28 mouse cellular contexts compared by ENCODE assay signal in the genomic region with DNA sequence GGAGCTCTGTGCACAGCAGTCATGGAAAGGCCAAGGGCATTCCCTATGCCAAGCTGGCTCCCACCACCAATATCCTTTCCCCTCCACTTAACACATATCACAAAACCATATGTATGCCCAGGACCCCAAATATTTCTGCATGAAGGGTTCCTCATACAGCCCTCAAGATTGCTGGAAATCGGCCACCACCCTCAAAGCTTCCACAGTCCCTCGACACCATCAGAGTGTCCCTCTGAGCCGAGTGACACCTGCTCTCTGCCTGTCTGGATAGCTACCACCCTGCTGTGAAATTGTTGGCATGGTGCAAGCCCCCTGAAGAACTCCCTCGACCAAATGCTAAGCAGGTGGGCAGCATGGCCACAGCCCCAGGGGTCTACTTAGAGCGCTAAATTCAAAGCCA.
DNase-seq lines count a peak whose midpoint lies in the region; ATAC-seq and TF ChIP-seq lines count a peak whose summit lies in the region.
"Had no signal": no experiment of that assay in that cellular context is flagged by ENCODE, and none has a peak within 500 bp of the region (broad histone marks: within the 10 kb centered on the region; RNA-seq: fewer than 3 reads in every experiment).

No protein-coding gene starts in this region.

- ATAC-seq in hindbrain, embryonic 15.5 days (ENCODE audit: low FRiP score, low read depth), result peak; percentile 49; the same call in 1 of the 2 replicates
- no peak for ATAC-seq in hindbrain, embryonic 11.5 days (ENCODE audit: low FRiP score)
- ATAC-seq: forebrain, embryonic 16.5 days; intestine, embryonic 15.5 days had no signal

- H3K9me3 ChIP-seq in hindbrain, embryonic 15.5 days, result no peaks in the 10 kb centered on the region
- no peaks in the 10 kb centered on the region for H3K9me3 ChIP-seq in hindbrain, embryonic 11.5 days (ENCODE audit: control insufficient read depth, low read length)
- H3K9me3 ChIP-seq: embryonic facial prominence, embryonic 12.5 days; embryonic facial prominence, embryonic 15.5 days; forebrain, embryonic 12.5 days; G1E; heart, embryonic 12.5 days; heart, embryonic 15.5 days; hindbrain, embryonic 12.5 days; intestine, embryonic 15.5 days had no signal

- WGBS in cerebellum, adult 2 months, result 32% methylated on average over 5 of the region's 5 CpGs
- 58% methylated on average over 5 of the region's 5 CpGs for WGBS in hindbrain, embryonic 15.5 days
- WGBS in hindbrain, embryonic 11.5 days, result 67% methylated on average over 5 of the region's 5 CpGs

- no peaks in the 10 kb centered on the region for H3K27me3 ChIP-seq in cerebellum, adult 2 months (ENCODE audit: control insufficient read depth, insufficient read depth, low read length)
- H3K27me3 ChIP-seq in hindbrain, embryonic 15.5 days, result no peaks in the 10 kb centered on the region
- H3K27me3 ChIP-seq in hindbrain, embryonic 11.5 days (ENCODE audit: control insufficient read depth, insufficient read depth, low read length), result no peaks in the 10 kb centered on the region
- H3K27me3 ChIP-seq: CH12.LX; embryonic facial prominence, embryonic 12.5 days; embryonic facial prominence, embryonic 15.5 days; forebrain, embryonic 12.5 days; heart, embryonic 12.5 days; heart, embryonic 15.5 days; hindbrain, embryonic 12.5 days; intestine, embryonic 15.5 days; Patski had no signal

- no peaks in the 10 kb centered on the region for H3K36me3 ChIP-seq in hindbrain, embryonic 15.5 days
- no peaks in the 10 kb centered on the region for H3K36me3 ChIP-seq in hindbrain, embryonic 11.5 days (ENCODE audit: control insufficient read depth, insufficient read depth, low read length)
- H3K36me3 ChIP-seq: embryonic facial prominence, embryonic 12.5 days; embryonic facial prominence, embryonic 15.5 days; forebrain, embryonic 12.5 days; G1E; heart, embryonic 12.5 days; heart, embryonic 15.5 days; hindbrain, embryonic 12.5 days; intestine, embryonic 15.5 days had no signal

- no peak for TF ChIP-seq POLR2A in cerebellum, adult 2 months (IDR thresholded peaks at IDR 0.05; ENCODE audit: borderline replicate concordance, insufficient read depth, low read length)

- peak; percentile 20 to 32 for DNase-seq in cerebellum, postnatal 14 days
- DNase-seq in cerebellum, adult 2 months, result no peak
- DNase-seq in hindbrain, embryonic 11.5 days (ENCODE audit: low spot score), result no peak
- peak; percentile 83 for DNase-seq in left cerebral cortex, postnatal 4 days
- DNase-seq in left cerebral cortex, adult 2 months (ENCODE audit: extremely low spot score in 1 of 2, low spot score in 2 of 2), result no peak
- DNase-seq: adrenal gland, postnatal 10 days; adrenal gland, postnatal 36 days; B cell, adult 2 months; cerebellum, adult 8-10 months; cerebellum, postnatal 25 days; gastrocnemius, postnatal 10 days; gastrocnemius, postnatal 36 days; heart, postnatal 10 days; heart, postnatal 36 days; kidney, adult 11 months; kidney, adult 8-10 months had no signal

- H3K4me2 ChIP-seq in hindbrain, embryonic 15.5 days, result no peak overlapping the region
- no peak overlapping the region for H3K4me2 ChIP-seq in hindbrain, embryonic 11.5 days (replicated peaks; ENCODE audit: low read depth, low read length)
- H3K4me2 ChIP-seq: embryonic facial prominence, embryonic 12.5 days; embryonic facial prominence, embryonic 15.5 days; forebrain, embryonic 12.5 days; heart, embryonic 12.5 days; heart, embryonic 15.5 days; hindbrain, embryonic 12.5 days; intestine, embryonic 15.5 days had no signal

- no peak overlapping the region for H3K9ac ChIP-seq in hindbrain, embryonic 15.5 days
- H3K9ac ChIP-seq in hindbrain, embryonic 11.5 days (ENCODE audit: low read depth, low read length), result no peak overlapping the region
- H3K9ac ChIP-seq: embryonic facial prominence, embryonic 12.5 days; embryonic facial prominence, embryonic 15.5 days; forebrain, embryonic 12.5 days; heart, embryonic 12.5 days; heart, embryonic 15.5 days; hindbrain, embryonic 12.5 days; intestine, embryonic 15.5 days had no signal

- H3K27ac ChIP-seq in cerebellum, adult 2 months (ENCODE audit: insufficient read depth, low read length), result no peak overlapping the region
- H3K27ac ChIP-seq in hindbrain, embryonic 15.5 days (replicated peaks), result no peak overlapping the region
- H3K27ac ChIP-seq in hindbrain, embryonic 11.5 days (ENCODE audit: low read depth, low read length), result no peak overlapping the region
- H3K27ac ChIP-seq in left cerebral cortex, adult 2 months, result no peak overlapping the region
- H3K27ac ChIP-seq: embryonic facial prominence, embryonic 12.5 days; embryonic facial prominence, embryonic 15.5 days; forebrain, embryonic 12.5 days; heart, embryonic 15.5 days; hindbrain, embryonic 12.5 days; intestine, embryonic 15.5 days had no signal

- intact Hi-C loops in left cerebral cortex, postnatal 4 days (cut with DNase I), result no loop called here
- intact Hi-C loops in left cerebral cortex, adult 2 months (cut with DNase I), result no loop called here

- TF ChIP-seq CTCF in cerebellum, adult 2 months (IDR thresholded peaks at IDR 0.05; ENCODE audit: borderline replicate concordance, insufficient read depth, low read depth, low read length), result no peak
- TF ChIP-seq CTCF in left cerebral cortex, adult 2 months (IDR thresholded peaks at IDR 0.05), result no peak

- H3K4me3 ChIP-seq in cerebellum, adult 2 months (replicated peaks; ENCODE audit: insufficient read depth, low read depth, low read length), result no peak overlapping the region
- no peak overlapping the region for H3K4me3 ChIP-seq in hindbrain, embryonic 15.5 days
- H3K4me3 ChIP-seq in hindbrain, embryonic 11.5 days (ENCODE audit: low read depth, low read length), result no peak overlapping the region
- H3K4me3 ChIP-seq in left cerebral cortex, adult 2 months, result no peak overlapping the region
- H3K4me3 ChIP-seq: embryonic facial prominence, embryonic 12.5 days; embryonic facial prominence, embryonic 15.5 days; forebrain, embryonic 12.5 days; heart, embryonic 12.5 days; heart, embryonic 15.5 days; hindbrain, embryonic 12.5 days; intestine, embryonic 15.5 days had no signal

- peaks cover 3% of the 10 kb centered on the region; the same call in 1 of the 2 replicates for H3K4me1 ChIP-seq in cerebellum, adult 2 months (ENCODE audit: control insufficient read depth, insufficient read depth, low read length)
- peaks cover 9% of the 10 kb centered on the region for H3K4me1 ChIP-seq in hindbrain, embryonic 15.5 days (replicated peaks)
- H3K4me1 ChIP-seq in hindbrain, embryonic 11.5 days (replicated peaks; ENCODE audit: control insufficient read depth, insufficient read depth, low read length), result peaks cover 3% of the 10 kb centered on the region

Comparison
In these comparisons a context has a peak if more than half of its experiments do, and no peak if none do; other contexts are left out.
1. DNase-seq: peak in cerebellum, postnatal 14 days (2 of 2) and left cerebral cortex, postnatal 4 days (single experiment); none in cerebellum, adult 2 months (0 of 2), hindbrain, embryonic 11.5 days (single experiment) and left cerebral cortex, adult 2 months (0 of 2).